ENCODE assay signal across 7 mouse cellular contexts in genomic region chr7:145025186-145026013, GRCm38 (mm10).
DNase-seq lines count a peak whose midpoint lies in the region; ATAC-seq lines count a peak whose summit lies in the region.

No protein-coding gene starts in this region.

- H3K36me3 ChIP-seq in heart, embryonic 11.5 days (ENCODE audit: control insufficient read depth, insufficient read depth, low read length) = no peaks in the 10 kb centered on the region

- H3K9me3 ChIP-seq in heart, embryonic 11.5 days (replicated peaks; ENCODE audit: control insufficient read depth, low read length) = no peaks in the 10 kb centered on the region

- H3K9ac ChIP-seq in heart, embryonic 11.5 days (ENCODE audit: low read depth, low read length) = no peak overlapping the region

- H3K27ac ChIP-seq in heart, embryonic 11.5 days (ENCODE audit: low read depth, low read length) = peak overlapping the region; percentile 83

- no peak overlapping the region for H3K4me3 ChIP-seq in heart, embryonic 11.5 days (ENCODE audit: low read depth, low read length)

- H3K4me1 ChIP-seq in heart, embryonic 11.5 days (ENCODE audit: control insufficient read depth, insufficient read depth, low read length) = peaks cover 16% of the 10 kb centered on the region

- peak; percentile 24 for DNase-seq in brain, adult 2 months (ENCODE audit: low read depth, low spot score)
- peak; percentile 68 for DNase-seq in kidney, postnatal 10 days
- DNase-seq in lung, postnatal 25 days (ENCODE audit: low spot score) = peak; percentile 77
- DNase-seq in left cerebral cortex, adult 9 months (ENCODE audit: low spot score in 2 of 2) = no peak
- DNase-seq in cerebellum, adult 9-11 months = no peak
- no peak for DNase-seq in ovary, adult 18-20 months (ENCODE audit: low spot score)

- no peaks in the 10 kb centered on the region for H3K27me3 ChIP-seq in heart, embryonic 11.5 days (ENCODE audit: control insufficient read depth, insufficient read depth, low read length)

- ATAC-seq in heart, embryonic 11.5 days (replicated peaks; ENCODE audit: insufficient number of reproducible peaks, low FRiP score, low TSS enrichment) = peak; percentile 47; the same call in 1 of the 2 replicates

- no peak overlapping the region for H3K4me2 ChIP-seq in heart, embryonic 11.5 days

- 21% methylated on average over 5 of the region's 6 CpGs for WGBS in heart, embryonic 11.5 days (ENCODE audit: insufficient replicate concordance)

Comparison
In these comparisons a context has a peak if more than half of its experiments do, and no peak if none do; other contexts are left out.
1. DNase-seq: peak in brain, adult 2 months (single experiment), kidney, postnatal 10 days (single experiment) and lung, postnatal 25 days (single experiment); none in left cerebral cortex, adult 9 months (0 of 2), cerebellum, adult 9-11 months (single experiment) and ovary, adult 18-20 months (single experiment).